Mouse (Mus musculus) liver, postnatal 0 days (tissue): ENCODE data around the gene Ino80e. TPM values are rescaled to one million over a fixed set of nuclear protein-coding genes. Genes with fewer than 3 reads are reported as not detected.
A peak's percentile ranks its signal among the peaks of the same experiment; 100 is the strongest.

Experiments used
- ATAC-seq: fragments of 200-750 bp; cut with Nextera tagmentation; 2 replicates; pipeline ENCODE4 v1.8.0; 2017; ENCODE audit warnings: mild to moderate bottlenecking, moderate library complexity
- DNase-seq: peaks from one replicate; pipeline ENCODE4 v3.0.0-alpha.2; 2016
- H3K27ac ChIP-seq: fragments of 300-500 bp; sonication (generic); 2 replicates; pipeline ENCODE4 v1.5.1; 2014; ENCODE audit warnings: antibody characterized with exemption, moderate library complexity, mild to moderate bottlenecking, low read depth
- H3K27me3 ChIP-seq: fragments of 300-500 bp; sonication (generic); 2 replicates; pipeline ENCODE4 v1.6.1; 2014; ENCODE audit warnings: low read length, control low read depth, mixed read lengths; ENCODE audit not compliant: insufficient read depth
- H3K36me3 ChIP-seq: fragments of 300-500 bp; sonication (generic); replicated peaks from 2 replicates; pipeline ENCODE4 v1.6.1; 2014; ENCODE audit warnings: mild to moderate bottlenecking, control low read depth, low read length, moderate library complexity, mixed read lengths; ENCODE audit not compliant: insufficient read depth
- H3K4me1 ChIP-seq: fragments of 300-500 bp; sonication (generic); 2 replicates; pipeline ENCODE4 v1.6.1; 2014; ENCODE audit warnings: antibody characterized with exemption, mild to moderate bottlenecking, control low read depth; ENCODE audit not compliant: insufficient read depth
- H3K4me2 ChIP-seq: fragments of 300-500 bp; sonication (generic); 2 replicates; pipeline ENCODE4 v1.6.1; 2014; ENCODE audit warnings: low read depth, mild to moderate bottlenecking, low read length, moderate library complexity, mixed read lengths
- H3K4me3 ChIP-seq: fragments of 300-500 bp; sonication (generic); 2 replicates; pipeline ENCODE4 v1.5.1; 2014; ENCODE audit warnings: low read depth, low read length
- H3K9ac ChIP-seq: fragments of 300-500 bp; sonication (generic); replicated peaks from 2 replicates; pipeline ENCODE4 v1.6.1; 2014; ENCODE audit warnings: mild to moderate bottlenecking, moderate library complexity
- H3K9me3 ChIP-seq: fragments of 300-500 bp; sonication (generic); 2 replicates; pipeline ENCODE4 v1.6.1; 2016; ENCODE audit warnings: mild to moderate bottlenecking, control low read depth, low read length, mixed read lengths
- CTCF ChIP-seq: sonication (generic); IDR thresholded peaks from 2 replicates; pipeline ENCODE4 v1.5.1; 2016; ENCODE audit warnings: antibody characterized with exemption, low read depth
- EP300 ChIP-seq: IDR thresholded peaks from 2 replicates; pipeline ENCODE4 v1.6.1; 2016; ENCODE audit warnings: antibody characterized with exemption, low read depth, mild to moderate bottlenecking
- WGBS: fragments of 180-500 bp; shearing (Covaris S2); extraction: QIAGEN DNeasy Blood & Tissue Kit; methylation state at CpG from one replicate; pipeline ENCODE4 v1.1.7; 2014; ENCODE audit not compliant: insufficient replicate concordance; 5-methylcytosine and 5-hydroxymethylcytosine counted together
- polyA plus RNA-seq: library from polyadenylated mRNA; unstranded; fragments of >200 nt; fragmentation: Nextera tagmentation; extraction: Ambion mirVana; gene quantifications from 2 replicates; pipeline ENCODE4 v1.2.1, GENCODE M21; 2015

Ino80e gene
- polyA plus RNA-seq, 1 experiment from 2014 or later: 20.6 TPM

DNA sequence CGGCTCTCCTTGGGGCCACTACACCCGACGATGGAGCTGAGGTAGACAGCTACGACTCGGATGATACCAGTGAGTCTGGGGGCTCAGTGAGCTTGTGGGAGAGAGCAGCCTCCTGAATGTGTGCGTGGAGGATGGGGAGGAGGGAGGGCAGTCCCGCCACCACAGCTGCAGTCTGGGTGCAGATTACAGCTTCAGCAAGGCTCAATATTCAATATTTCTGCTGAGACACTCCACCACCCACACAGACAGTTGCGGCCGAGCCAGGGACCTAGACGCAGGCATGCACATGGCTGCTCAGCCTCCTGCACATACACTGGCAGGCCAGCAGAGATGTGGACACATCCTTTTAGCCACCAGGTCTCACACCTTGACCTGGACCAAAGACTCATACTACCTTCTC is 13.4 kb downstream of the Ino80e start:
- 33% methylated on average over 10 of the region's 10 CpGs for WGBS
- H3K9ac ChIP-seq: no peak overlapping the region

DNA sequence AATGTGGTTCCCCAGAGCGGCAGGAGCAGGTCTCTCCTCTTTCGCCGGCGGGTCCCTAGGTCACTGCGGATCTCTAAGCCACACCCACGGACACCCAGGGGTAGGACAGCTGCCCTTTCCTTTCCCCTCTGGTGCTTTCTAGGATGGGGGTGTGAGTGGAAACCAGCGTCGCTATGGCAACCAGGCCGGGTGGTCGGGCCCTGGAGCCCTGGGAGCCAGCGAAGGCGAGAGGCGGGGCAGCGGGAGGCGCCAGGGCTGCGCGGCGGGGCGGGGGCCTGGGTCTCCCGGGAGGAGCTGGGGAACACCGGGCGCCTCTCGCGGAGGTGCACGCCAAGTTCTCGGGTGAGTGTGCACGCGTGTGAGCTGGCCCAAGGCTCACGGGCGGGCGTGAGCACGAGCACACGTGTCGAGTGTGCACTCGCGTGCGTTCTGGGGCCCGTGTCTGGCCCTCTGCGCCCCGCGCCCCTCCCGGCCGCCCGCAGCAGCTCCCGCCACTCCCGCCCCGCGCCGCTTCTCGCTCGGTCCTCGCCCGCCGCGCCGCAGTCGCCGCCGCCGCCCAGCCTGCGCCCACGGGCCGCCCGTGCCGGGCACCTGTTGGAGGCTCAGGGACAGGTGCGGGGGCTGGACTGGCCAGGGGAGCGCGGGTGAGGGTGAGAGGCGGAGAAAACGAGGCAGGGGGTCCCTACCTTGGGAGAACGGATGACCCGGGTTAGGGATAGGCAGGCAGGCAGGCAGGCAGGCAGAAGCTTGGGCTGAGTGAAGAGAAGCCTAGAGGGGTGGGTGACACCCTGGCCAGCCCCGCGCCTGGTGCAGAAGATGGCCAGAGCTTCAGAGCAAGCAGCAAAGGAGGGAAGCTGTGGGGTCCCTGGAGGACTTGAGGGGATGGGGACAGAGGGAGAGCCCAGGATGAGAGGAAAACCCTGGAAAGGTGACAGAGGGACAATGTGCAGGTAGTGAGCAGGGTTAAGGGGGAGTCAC is 14.5 kb downstream of the Ino80e start:
- TF ChIP-seq EP300 (no peak), CTCF (no peak)
- 4% methylated on average over 50 of the region's 74 CpGs for WGBS
- no peaks in the 10 kb centered on the region for H3K9me3 ChIP-seq
- DNase-seq: no peak
- peaks cover 11% of the 10 kb centered on the region for H3K36me3 ChIP-seq
- H3K4me2 ChIP-seq: peak overlapping the region; percentile 74
- no peak overlapping the region for H3K27ac ChIP-seq
- peak overlapping the region; percentile 49 for H3K4me3 ChIP-seq
- peaks cover 6% of the 10 kb centered on the region; the same call in 1 of the 2 replicates for H3K4me1 ChIP-seq
- peak overlapping the region; percentile 48 for H3K9ac ChIP-seq
- peaks cover 40% of the 10 kb centered on the region for H3K27me3 ChIP-seq
- ATAC-seq: peak; percentile 23; the same call in 1 of the 2 replicates

More for the DNA sequence above, 13.4 kb downstream of the Ino80e start:
- H3K4me3 ChIP-seq: no peak overlapping the region
- H3K27ac ChIP-seq: no peak overlapping the region
- H3K4me1 ChIP-seq: peaks cover 6% of the 10 kb centered on the region; the same call in 1 of the 2 replicates
- TF ChIP-seq CTCF (no peak), EP300 (no peak)
- ATAC-seq (no peak), DNase-seq (no peak)
- peaks cover 19% of the 10 kb centered on the region for H3K36me3 ChIP-seq
- H3K27me3 ChIP-seq: peaks cover 40% of the 10 kb centered on the region
- no peak overlapping the region for H3K4me2 ChIP-seq
- H3K9me3 ChIP-seq: no peaks in the 10 kb centered on the region

DNA sequence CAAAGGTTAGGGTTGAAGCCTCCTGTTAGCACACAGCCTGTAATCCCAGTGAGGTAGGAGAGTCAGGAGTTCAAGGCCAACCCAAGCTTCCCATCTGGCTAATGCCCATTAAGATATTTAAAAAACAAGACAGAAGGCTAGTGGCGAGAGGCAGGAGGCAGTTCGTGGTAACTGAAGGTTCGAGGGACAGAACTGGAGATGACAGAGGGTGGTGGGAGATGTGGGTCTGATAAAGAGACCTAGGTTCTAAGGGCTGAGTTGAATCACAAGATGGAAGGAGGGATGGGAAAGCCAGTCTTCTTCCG is 15.1 kb downstream of the Ino80e start, which contains the start of gene Doc2a:
Gene Doc2a (plus strand): TSS at position 301 of the 305 bp plus-strand sequence.
- no peak within 1 kb of the TSS for H3K27ac ChIP-seq
- H3K4me1 ChIP-seq: peaks cover 6% of the 10 kb centered on the region; the same call in 1 of the 2 replicates
- ATAC-seq (no peak), DNase-seq (no peak)
- H3K9ac ChIP-seq: peak within 1 kb of the TSS; percentile 48
- H3K4me2 ChIP-seq: peak within 1 kb of the TSS; percentile 74
- H3K27me3 ChIP-seq: peaks cover 40% of the 10 kb centered on the region
- peak within 1 kb of the TSS; percentile 49 for H3K4me3 ChIP-seq
- peaks cover 4% of the 10 kb centered on the region for H3K36me3 ChIP-seq
- 29% methylated on average over 4 of the region's 4 CpGs for WGBS
- no peaks in the 10 kb centered on the region for H3K9me3 ChIP-seq
- TF ChIP-seq EP300 (no peak), CTCF (no peak)

DNA sequence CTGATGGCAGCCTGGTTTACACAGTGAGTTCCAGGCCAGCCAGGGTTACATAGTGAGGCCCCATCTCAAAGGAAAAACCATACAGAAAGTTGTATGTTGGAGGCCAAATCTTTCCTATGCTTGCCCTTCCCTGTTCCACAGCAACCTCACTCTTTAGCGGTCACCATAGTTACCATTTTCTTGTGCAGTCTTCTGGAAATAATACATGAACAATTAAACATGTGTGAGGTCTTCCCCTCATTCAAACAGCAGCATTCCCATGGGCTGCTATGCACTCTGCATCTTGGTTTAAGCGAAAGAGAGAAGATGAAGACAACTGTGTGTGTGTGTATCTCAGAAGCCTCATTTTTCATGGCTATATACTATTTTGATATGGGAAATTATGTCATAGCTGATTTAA is 16.7 kb downstream of the Ino80e start:
- ATAC-seq (no peak), DNase-seq (no peak)
- Histone ChIP-seq H3K36me3 (no peaks in the 10 kb centered on the region), H3K27me3 (peaks cover 40% of the 10 kb centered on the region), H3K9ac (no peak overlapping the region), H3K4me2 (no peak overlapping the region), H3K27ac (no peak overlapping the region), H3K9me3 (no peaks in the 10 kb centered on the region), H3K4me1 (peaks cover 6% of the 10 kb centered on the region; the same call in 1 of the 2 replicates), H3K4me3 (no peak overlapping the region)
- 83% methylated on average over 2 of the region's 2 CpGs for WGBS
- no peak for TF ChIP-seq CTCF
- TF ChIP-seq EP300: no peak

DNA sequence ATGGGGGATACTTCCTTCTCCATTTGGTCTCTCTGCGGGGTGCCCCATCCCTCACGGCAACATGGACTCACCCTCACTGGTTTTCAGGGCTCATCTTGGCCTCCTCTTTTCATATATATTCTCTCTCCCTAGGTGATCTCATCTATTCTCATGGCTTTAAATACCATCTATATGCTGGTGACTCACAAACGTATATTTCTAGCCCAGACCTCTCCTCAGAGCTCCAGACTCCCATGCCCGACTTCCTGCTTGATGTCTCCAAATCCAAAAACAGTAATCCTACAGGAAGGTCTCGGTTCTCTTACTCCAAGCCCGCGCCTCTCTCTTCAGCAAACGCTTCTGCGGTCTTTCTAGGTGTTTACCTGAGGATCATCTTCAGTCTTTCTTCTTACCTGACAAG is 18.9 kb downstream of the Ino80e start:
- H3K4me1 ChIP-seq: peaks cover 6% of the 10 kb centered on the region; the same call in 1 of the 2 replicates
- ATAC-seq (no peak), DNase-seq (no peak)
- H3K9ac ChIP-seq: no peak overlapping the region
- H3K27ac ChIP-seq: no peak overlapping the region
- H3K36me3 ChIP-seq: no peaks in the 10 kb centered on the region
- peaks cover 22% of the 10 kb centered on the region for H3K27me3 ChIP-seq
- no peaks in the 10 kb centered on the region for H3K9me3 ChIP-seq
- no peak for TF ChIP-seq CTCF
- TF ChIP-seq EP300: no peak
- H3K4me2 ChIP-seq: no peak overlapping the region
- 67% methylated on average over 9 of the region's 9 CpGs for WGBS
- H3K4me3 ChIP-seq: no peak overlapping the region

DNA sequence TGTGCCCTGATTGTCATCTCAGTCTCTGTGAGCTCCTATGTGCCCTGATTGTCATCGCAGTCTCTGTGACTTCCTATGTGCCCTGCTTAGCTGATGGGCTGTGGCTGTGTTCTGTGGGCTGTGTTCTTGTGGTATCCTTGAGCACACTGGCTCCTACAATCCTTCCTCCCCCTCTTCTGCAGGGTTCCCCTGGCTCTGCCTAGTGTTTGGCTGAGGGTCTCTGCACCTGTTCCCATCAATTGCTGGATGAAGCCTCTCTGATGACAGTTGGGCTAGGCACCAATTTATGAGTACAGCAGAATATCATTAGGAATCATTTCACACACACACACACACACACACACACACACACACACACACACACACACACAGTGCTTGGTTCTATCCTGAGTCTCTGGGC is 28.9 kb downstream of the Ino80e start:
- TF ChIP-seq EP300 (no peak), CTCF (no peak)
- H3K36me3 ChIP-seq: no peaks in the 10 kb centered on the region
- DNase-seq (no peak), ATAC-seq (no peak)
- no peak overlapping the region for H3K9ac ChIP-seq
- H3K4me1 ChIP-seq: peaks cover 11% of the 10 kb centered on the region; the same call in 1 of the 2 replicates
- H3K4me3 ChIP-seq: no peak overlapping the region
- H3K9me3 ChIP-seq: no peaks in the 10 kb centered on the region
- peaks cover 7% of the 10 kb centered on the region; the same call in 1 of the 2 replicates for H3K27me3 ChIP-seq
- WGBS: 90% methylated on average over 1 of the region's 1 CpGs
- no peak overlapping the region for H3K4me2 ChIP-seq
- no peak overlapping the region for H3K27ac ChIP-seq
